Mouse (Mus musculus) liver, postnatal 0 days (tissue): ENCODE measurements around the gene Bcl7b.

Experiments
- CTCF ChIP-seq: sonication (generic); IDR thresholded peaks from 2 replicates; pipeline ENCODE4 v1.5.1; 2016; ENCODE audit warnings: antibody characterized with exemption, low read depth
- EP300 ChIP-seq: IDR thresholded peaks from 2 replicates; pipeline ENCODE4 v1.6.1; 2016; ENCODE audit warnings: antibody characterized with exemption, low read depth, mild to moderate bottlenecking

- TF ChIP-seq CTCF = no peak
- TF ChIP-seq EP300 = no peak
Measured at GRCm38 (mm10) chr5:135139881-135140280, 28.2 kb upstream of the Bcl7b start.
